Comparison of ENCODE assay signal across 9 mouse cellular contexts in the genomic region with DNA sequence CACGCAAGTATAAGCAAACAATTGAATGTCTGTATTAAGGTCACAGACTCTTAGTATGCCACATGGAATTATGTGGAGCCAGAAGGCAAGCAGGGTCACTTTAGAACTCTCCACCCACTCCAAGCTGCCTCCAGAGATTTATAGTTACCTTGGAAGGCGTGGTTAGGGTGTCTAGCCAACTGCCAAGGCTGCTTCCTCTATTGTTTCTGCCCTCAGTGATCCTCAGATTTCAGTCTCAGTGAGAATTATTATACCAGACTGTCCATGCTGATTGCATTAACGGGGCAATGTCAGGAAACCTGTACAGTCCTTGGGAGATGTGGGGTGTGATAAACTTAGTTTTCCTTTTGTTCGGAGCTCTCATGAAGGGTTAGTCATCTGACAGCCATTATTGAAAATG.
A peak's percentile ranks its signal among the peaks of the same experiment; 100 is the strongest.
DNase-seq lines count a peak whose midpoint lies in the region; ATAC-seq lines count a peak whose summit lies in the region.
"Had no signal": no experiment of that assay in that cellular context is flagged by ENCODE, and none has a peak within 500 bp of the region (broad histone marks: within the 10 kb centered on the region; RNA-seq: fewer than 3 reads in every experiment).

No protein-coding gene starts in this region.

- DNase-seq in lung, postnatal 10 days = peak; percentile 27
- DNase-seq in lung, postnatal 4 days = no peak
- DNase-seq in kidney, adult 8-10 months = peak; percentile 18 to 28
- no peak for DNase-seq in cerebellum, adult 8-10 months
- DNase-seq in yolk sac, embryonic 10.5 days (ENCODE audit: low spot score) = no peak
- DNase-seq in left cerebral cortex, adult 11 months (ENCODE audit: low spot score) = no peak
- DNase-seq: right cerebral cortex, adult 18-20 months had no signal

- ATAC-seq in granulocyte monocyte progenitor cell, adult 5-6 weeks (replicated peaks; ENCODE audit: poor library complexity, severe bottlenecking) = peak; percentile 17
- ATAC-seq: Patski had no signal

Comparison
In these comparisons a context has a peak if more than half of its experiments do, and no peak if none do; other contexts are left out.
1. DNase-seq: peak in lung, postnatal 10 days (single experiment) and kidney, adult 8-10 months (2 of 2); none in lung, postnatal 4 days (0 of 2), cerebellum, adult 8-10 months (single experiment), yolk sac, embryonic 10.5 days (single experiment) and left cerebral cortex, adult 11 months (single experiment).